Mouse (Mus musculus): Measurements from ENCODE around the gene Hipk4. TPM values are rescaled to one million over a fixed set of nuclear protein-coding genes. Genes with fewer than 3 reads are reported as not detected.

Hipk4 gene
- polyA plus RNA-seq, 1 experiment from 2014 or later: 0.57 TPM

DNA sequence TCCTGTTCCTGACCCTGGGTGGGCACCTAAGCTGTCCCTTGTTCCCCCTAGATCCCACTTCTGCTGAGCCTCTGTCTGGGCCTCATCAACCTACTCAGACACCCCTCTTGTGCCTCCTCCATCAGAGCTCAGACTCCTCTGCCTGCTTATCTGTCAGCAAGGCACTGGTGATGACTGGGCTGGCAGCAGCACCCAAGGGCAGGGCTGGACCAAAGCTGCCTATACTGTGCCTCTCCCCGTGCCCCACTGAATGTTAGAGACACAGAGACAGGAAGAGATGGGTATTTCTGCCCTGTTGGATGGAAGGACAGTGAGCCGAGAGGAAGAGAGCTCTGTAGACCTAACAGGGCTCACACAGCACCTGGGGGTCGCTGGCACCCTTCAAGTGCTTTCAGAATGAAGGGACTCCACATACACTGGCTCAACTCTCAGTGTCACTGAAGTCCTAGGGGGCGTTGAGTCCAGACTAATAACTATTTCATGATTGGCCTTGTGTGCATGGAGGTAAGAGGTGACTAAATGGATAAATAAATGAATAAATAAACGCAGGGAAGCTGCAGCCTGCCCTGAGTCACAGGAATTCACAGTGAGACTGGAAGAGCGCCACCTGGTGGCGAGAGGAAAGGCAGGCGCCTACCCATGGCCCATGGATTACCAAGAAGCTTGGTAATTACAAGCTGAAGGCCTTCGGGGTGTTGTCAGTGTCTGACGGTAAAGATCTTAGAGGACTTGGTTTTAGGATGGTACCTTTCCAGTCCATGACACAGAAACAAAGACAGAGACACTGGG, 3.2 kb downstream of the Hipk4 start:
- WGBS (ENCODE audit: insufficient replicate concordance): 22% methylated on average over 10 of the region's 10 CpGs
- no peak overlapping the region for H3K4me2 ChIP-seq
- H3K36me3 ChIP-seq (ENCODE audit: control insufficient read depth, insufficient read depth, low read length): peaks cover 3% of the 10 kb centered on the region; the same call in 1 of the 2 replicates
- H3K4me1 ChIP-seq (ENCODE audit: control insufficient read depth, insufficient read depth, low read length): peaks cover 7% of the 10 kb centered on the region; the same call in 1 of the 2 replicates
- 0 out of 2 replicates have a peak, but pooled peaks have one; percentile 32 for ATAC-seq (replicated peaks; ENCODE audit: insufficient number of reproducible peaks, low FRiP score, low TSS enrichment)
- H3K4me3 ChIP-seq (ENCODE audit: low read depth, low read length): no peak overlapping the region
- H3K27me3 ChIP-seq (ENCODE audit: control insufficient read depth, insufficient read depth, low read length): no peaks in the 10 kb centered on the region
- no peaks in the 10 kb centered on the region for H3K9me3 ChIP-seq (replicated peaks; ENCODE audit: control insufficient read depth, low read length)
- H3K9ac ChIP-seq (ENCODE audit: low read depth, low read length): peak overlapping the region; percentile 30; the same call in 1 of the 2 replicates
- no peak overlapping the region for H3K27ac ChIP-seq (ENCODE audit: low read depth, low read length)

DNA sequence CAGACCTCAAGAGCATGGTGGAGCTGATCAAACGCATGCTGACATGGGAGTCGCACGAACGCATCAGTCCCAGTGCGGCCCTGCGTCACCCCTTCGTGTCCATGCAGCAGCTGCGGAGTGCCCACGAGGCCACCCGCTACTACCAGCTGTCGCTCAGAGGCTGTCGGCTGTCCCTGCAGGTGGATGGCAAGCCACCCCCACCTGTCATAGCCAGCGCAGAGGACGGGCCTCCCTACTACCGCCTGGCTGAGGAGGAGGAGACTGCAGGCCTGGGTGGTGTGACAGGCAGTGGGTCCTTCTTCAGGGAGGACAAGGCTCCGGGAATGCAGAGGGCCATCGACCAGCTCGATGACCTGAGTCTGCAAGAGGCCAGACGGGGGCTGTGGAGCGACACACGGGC, 6.0 kb downstream of the Hipk4 start:
- Histone ChIP-seq H3K36me3 (ENCODE audit: control insufficient read depth, insufficient read depth, low read length) (peaks cover 8% of the 10 kb centered on the region; the same call in 1 of the 2 replicates), H3K4me2 (no peak overlapping the region), H3K27me3 (ENCODE audit: control insufficient read depth, insufficient read depth, low read length) (no peaks in the 10 kb centered on the region), H3K4me1 (ENCODE audit: control insufficient read depth, insufficient read depth, low read length) (peaks cover 4% of the 10 kb centered on the region; the same call in 1 of the 2 replicates), H3K9ac (ENCODE audit: low read depth, low read length) (no peak overlapping the region), H3K27ac (ENCODE audit: low read depth, low read length) (no peak overlapping the region), H3K4me3 (ENCODE audit: low read depth, low read length) (no peak overlapping the region), H3K9me3 (replicated peaks; ENCODE audit: control insufficient read depth, low read length) (no peaks in the 10 kb centered on the region)
- WGBS (ENCODE audit: insufficient replicate concordance): 78% methylated on average over 21 of the region's 21 CpGs
- ATAC-seq (replicated peaks; ENCODE audit: insufficient number of reproducible peaks, low FRiP score, low TSS enrichment): no peak

GRCm38 (mm10) chr7:27530937-27531336, 7.9 kb downstream of the Hipk4 start:
- no peaks in the 10 kb centered on the region for H3K9me3 ChIP-seq (replicated peaks; ENCODE audit: control insufficient read depth, low read length)
- H3K27me3 ChIP-seq (ENCODE audit: control insufficient read depth, insufficient read depth, low read length): no peaks in the 10 kb centered on the region
- H3K9ac ChIP-seq (ENCODE audit: low read depth, low read length): no peak overlapping the region
- no peak overlapping the region for H3K4me3 ChIP-seq (ENCODE audit: low read depth, low read length)
- H3K4me1 ChIP-seq (ENCODE audit: control insufficient read depth, insufficient read depth, low read length): peaks cover 8% of the 10 kb centered on the region
- peaks cover 8% of the 10 kb centered on the region for H3K36me3 ChIP-seq (ENCODE audit: control insufficient read depth, insufficient read depth, low read length)
- ATAC-seq (replicated peaks; ENCODE audit: insufficient number of reproducible peaks, low FRiP score, low TSS enrichment): no peak
- no peak overlapping the region for H3K27ac ChIP-seq (ENCODE audit: low read depth, low read length)
- WGBS (ENCODE audit: insufficient replicate concordance): 79% methylated on average over 3 of the region's 3 CpGs
- no peak overlapping the region for H3K4me2 ChIP-seq

DNA sequence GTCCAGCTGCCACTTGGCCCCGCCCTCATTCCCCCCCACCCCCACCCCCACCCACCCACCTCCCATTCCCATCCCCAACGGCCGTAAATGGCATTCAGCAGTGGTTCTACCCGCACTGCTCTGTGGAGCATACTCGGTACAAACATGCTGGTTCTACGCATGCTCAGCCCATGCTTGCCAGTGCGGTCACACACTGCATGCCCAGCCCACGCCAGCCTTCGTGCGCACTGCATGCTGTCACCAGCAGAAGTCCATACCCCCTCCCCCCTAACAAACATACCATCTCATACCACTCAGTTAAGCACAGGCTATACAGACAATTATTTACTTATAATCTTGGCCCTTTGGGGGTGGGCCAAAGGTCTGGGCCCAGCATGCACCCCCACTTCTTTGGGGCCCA, 8.6 kb downstream of the Hipk4 start:
- 84% methylated on average over 10 of the region's 10 CpGs for WGBS (ENCODE audit: insufficient replicate concordance)
- H3K36me3 ChIP-seq (ENCODE audit: control insufficient read depth, insufficient read depth, low read length): peaks cover 8% of the 10 kb centered on the region
- ATAC-seq (replicated peaks; ENCODE audit: insufficient number of reproducible peaks, low FRiP score, low TSS enrichment): no peak

GRCm38 (mm10) chr7:27532480-27533050, 9.5 kb downstream of the Hipk4 start:
- Histone ChIP-seq H3K27me3 (ENCODE audit: control insufficient read depth, insufficient read depth, low read length) (no peaks in the 10 kb centered on the region), H3K27ac (ENCODE audit: low read depth, low read length) (no peak overlapping the region), H3K9me3 (replicated peaks; ENCODE audit: control insufficient read depth, low read length) (no peaks in the 10 kb centered on the region), H3K4me3 (ENCODE audit: low read depth, low read length) (no peak overlapping the region), H3K36me3 (ENCODE audit: control insufficient read depth, insufficient read depth, low read length) (peaks cover 8% of the 10 kb centered on the region), H3K4me1 (ENCODE audit: control insufficient read depth, insufficient read depth, low read length) (peaks cover 4% of the 10 kb centered on the region), H3K9ac (ENCODE audit: low read depth, low read length) (no peak overlapping the region), H3K4me2 (no peak overlapping the region)
- WGBS (ENCODE audit: insufficient replicate concordance): 83% methylated on average over 9 of the region's 9 CpGs
- ATAC-seq (replicated peaks; ENCODE audit: insufficient number of reproducible peaks, low FRiP score, low TSS enrichment): no peak

More for the DNA sequence above, 8.6 kb downstream of the Hipk4 start:
- Histone ChIP-seq H3K27me3 (ENCODE audit: control insufficient read depth, insufficient read depth, low read length) (no peaks in the 10 kb centered on the region), H3K4me3 (ENCODE audit: low read depth, low read length) (no peak overlapping the region), H3K9me3 (replicated peaks; ENCODE audit: control insufficient read depth, low read length) (no peaks in the 10 kb centered on the region), H3K4me2 (no peak overlapping the region), H3K27ac (ENCODE audit: low read depth, low read length) (no peak overlapping the region), H3K4me1 (ENCODE audit: control insufficient read depth, insufficient read depth, low read length) (peaks cover 4% of the 10 kb centered on the region), H3K9ac (ENCODE audit: low read depth, low read length) (no peak overlapping the region)

- Histone ChIP-seq H3K4me2 (peak overlapping the region; percentile 31; the same call in 1 of the 2 replicates), H3K9ac (ENCODE audit: low read depth, low read length) (no peak overlapping the region), H3K36me3 (ENCODE audit: control insufficient read depth, insufficient read depth, low read length) (peaks cover 8% of the 10 kb centered on the region), H3K27ac (ENCODE audit: low read depth, low read length) (peak overlapping the region; percentile 64; the same call in 1 of the 2 replicates), H3K4me1 (ENCODE audit: control insufficient read depth, insufficient read depth, low read length) (peaks cover 4% of the 10 kb centered on the region), H3K9me3 (replicated peaks; ENCODE audit: control insufficient read depth, low read length) (no peaks in the 10 kb centered on the region), H3K4me3 (ENCODE audit: low read depth, low read length) (no peak overlapping the region), H3K27me3 (ENCODE audit: control insufficient read depth, insufficient read depth, low read length) (no peaks in the 10 kb centered on the region)
- WGBS (ENCODE audit: insufficient replicate concordance): 57% methylated on average over 2 of the region's 2 CpGs
- peak; percentile 55; the same call in 1 of the 2 replicates for ATAC-seq (replicated peaks; ENCODE audit: insufficient number of reproducible peaks, low FRiP score, low TSS enrichment)
Observed at GRCm38 (mm10) chr7:27535386-27535785, 12.3 kb downstream of the Hipk4 start.

DNA sequence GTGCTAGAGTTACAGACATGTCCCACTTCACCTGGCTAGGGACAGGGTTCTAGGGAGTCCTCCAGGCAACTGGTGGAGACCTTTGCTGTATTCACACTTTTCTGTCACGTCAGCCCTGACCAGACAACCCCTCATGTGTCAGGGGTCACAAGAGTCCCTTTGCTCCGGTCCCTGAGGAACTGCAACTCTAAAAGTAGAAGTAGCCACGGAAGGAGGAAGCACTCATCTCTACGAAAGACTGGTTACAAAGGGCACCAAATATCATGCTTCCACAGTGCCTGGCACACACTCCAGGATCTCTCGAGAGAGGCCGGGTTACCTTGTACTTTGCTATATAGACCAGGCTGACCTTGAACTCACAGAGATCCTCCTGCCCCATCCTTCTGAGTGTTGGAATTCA, 13.6 kb downstream of the Hipk4 start:
- Histone ChIP-seq H3K27ac (ENCODE audit: low read depth, low read length) (no peak overlapping the region), H3K9ac (ENCODE audit: low read depth, low read length) (no peak overlapping the region), H3K27me3 (ENCODE audit: control insufficient read depth, insufficient read depth, low read length) (no peaks in the 10 kb centered on the region), H3K4me1 (ENCODE audit: control insufficient read depth, insufficient read depth, low read length) (peaks cover 5% of the 10 kb centered on the region), H3K9me3 (replicated peaks; ENCODE audit: control insufficient read depth, low read length) (no peaks in the 10 kb centered on the region), H3K36me3 (ENCODE audit: control insufficient read depth, insufficient read depth, low read length) (peaks cover 8% of the 10 kb centered on the region), H3K4me2 (no peak overlapping the region), H3K4me3 (ENCODE audit: low read depth, low read length) (no peak overlapping the region)
- 90% methylated on average over 6 of the region's 6 CpGs for WGBS (ENCODE audit: insufficient replicate concordance)
- no peak for ATAC-seq (replicated peaks; ENCODE audit: insufficient number of reproducible peaks, low FRiP score, low TSS enrichment)

- Histone ChIP-seq H3K27ac (ENCODE audit: low read depth, low read length) (no peak overlapping the region), H3K4me2 (no peak overlapping the region), H3K27me3 (ENCODE audit: control insufficient read depth, insufficient read depth, low read length) (no peaks in the 10 kb centered on the region), H3K4me1 (ENCODE audit: control insufficient read depth, insufficient read depth, low read length) (peaks cover 13% of the 10 kb centered on the region), H3K36me3 (ENCODE audit: control insufficient read depth, insufficient read depth, low read length) (peaks cover 3% of the 10 kb centered on the region; the same call in 1 of the 2 replicates), H3K9ac (ENCODE audit: low read depth, low read length) (no peak overlapping the region), H3K4me3 (ENCODE audit: low read depth, low read length) (no peak overlapping the region), H3K9me3 (replicated peaks; ENCODE audit: control insufficient read depth, low read length) (no peaks in the 10 kb centered on the region)
- 89% methylated on average over 8 of the region's 8 CpGs for WGBS (ENCODE audit: insufficient replicate concordance)
- ATAC-seq (replicated peaks; ENCODE audit: insufficient number of reproducible peaks, low FRiP score, low TSS enrichment): no peak
Observed at GRCm38 (mm10) chr7:27537998-27538397, 14.9 kb downstream of the Hipk4 start.
